Mouse (Mus musculus) liver, adult 2 months (tissue): ENCODE measurements around the gene Gm20388. TPM values are rescaled to one million over a fixed set of nuclear protein-coding genes. Genes with fewer than 3 reads are reported as not detected.

ENCODE experiments used
- DNase-seq: peaks from one replicate; pipeline ENCODE4 v3.0.0-alpha.2; 2011; ENCODE audit warnings: low read depth, low spot score; ENCODE audit errors: extremely low read depth
- H3K27ac ChIP-seq: fragments of 200-500 bp; replicated peaks from 2 replicates; pipeline ENCODE4 v1.5.1; 2012; ENCODE audit warnings: low read depth, mild to moderate bottlenecking, control low read depth, inconsistent platforms, low read length; ENCODE audit not compliant: insufficient read depth
- H3K27me3 ChIP-seq: fragments of 200-500 bp; 2 replicates; pipeline ENCODE4 v1.6.1; 2012; ENCODE audit warnings: mild to moderate bottlenecking, moderate library complexity, low read length, inconsistent platforms; ENCODE audit not compliant: control insufficient read depth, insufficient read depth
- H3K36me3 ChIP-seq: fragments of 200-500 bp; 2 replicates; pipeline ENCODE4 v1.6.1; 2012; ENCODE audit warnings: low read length, inconsistent platforms; ENCODE audit not compliant: control insufficient read depth, insufficient read depth
- H3K4me1 ChIP-seq: fragments of 200-500 bp; 2 replicates; pipeline ENCODE4 v1.6.1; 2011; ENCODE audit warnings: low read length; ENCODE audit not compliant: control insufficient read depth, insufficient read depth
- H3K4me3 ChIP-seq: fragments of 200-500 bp; 2 replicates; pipeline ENCODE4 v1.5.1; 2011; ENCODE audit warnings: low read depth, mild to moderate bottlenecking, control low read depth, low read length, moderate library complexity; ENCODE audit not compliant: insufficient read depth
- H3K79me2 ChIP-seq: fragments of 200-500 bp; 2 replicates; pipeline ENCODE4 v1.6.1; 2012; ENCODE audit warnings: inconsistent platforms, mild to moderate bottlenecking, low read length, moderate library complexity; ENCODE audit not compliant: control insufficient read depth, insufficient read depth
- H3K9ac ChIP-seq: fragments of 200-500 bp; 2 replicates; pipeline ENCODE4 v1.6.1; 2012; ENCODE audit warnings: low read depth, mild to moderate bottlenecking, control low read depth, inconsistent platforms, low read length
- CTCF ChIP-seq: fragments of 200-500 bp; IDR thresholded peaks from 2 replicates; pipeline ENCODE4 v1.5.1; 2011; ENCODE audit warnings: low read depth, low read length, control low read depth
- POLR2A ChIP-seq: fragments of 200-500 bp; IDR thresholded peaks from 2 replicates; pipeline ENCODE4 v1.6.1; 2011; ENCODE audit warnings: low read length, control low read depth; ENCODE audit not compliant: insufficient read depth; ENCODE audit errors: extremely low read depth
- WGBS: fragments of 180-500 bp; shearing (Covaris S2); methylation state at CpG from one replicate; pipeline ENCODE4 v1.1.7; 2018; 5-methylcytosine and 5-hydroxymethylcytosine counted together
- polyA plus RNA-seq: library from polyadenylated mRNA; depleted of rRNA; stranded (reverse); fragments of >200 nt; gene quantifications from 2 replicates; pipeline ENCODE4 v1.2.3, GENCODE M21; 2012
- total RNA-seq: library from RNA; depleted of rRNA; stranded (reverse); fragments of >200 nt; gene quantifications from 2 replicates; pipeline ENCODE4 v1.2.3, GENCODE M21; 2014

Gene Gm20388
- total and polyA plus RNA-seq, 2 experiments: 6.4 to 19.9 TPM

GRCm38 (mm10) chr8:120824638-120825037 lies 914.0 kb downstream of the Gm20388 start:
- no peak for TF ChIP-seq CTCF
- no peak for TF ChIP-seq POLR2A
- Histone ChIP-seq H3K27ac (no peak overlapping the region), H3K4me3 (no peak overlapping the region), H3K4me1 (no peaks in the 10 kb centered on the region), H3K79me2 (no peaks in the 10 kb centered on the region), H3K27me3 (no peaks in the 10 kb centered on the region), H3K9ac (no peak overlapping the region), H3K36me3 (no peaks in the 10 kb centered on the region)
- DNase-seq: no peak
- 57% methylated on average over 7 of the region's 7 CpGs for WGBS

GRCm38 (mm10) chr8:120828279-120828678 lies 917.6 kb downstream of the Gm20388 start:
- H3K79me2 ChIP-seq: no peaks in the 10 kb centered on the region
- TF ChIP-seq CTCF (peak; percentile 96), POLR2A (no peak)
- no peak for DNase-seq
- H3K27me3 ChIP-seq: 0 out of 2 replicates have a peak, but pooled peaks cover 2% of the 10 kb centered on the region
- H3K4me3 ChIP-seq: no peak overlapping the region
- H3K36me3 ChIP-seq: no peaks in the 10 kb centered on the region
- 20% methylated on average over 14 of the region's 14 CpGs for WGBS
- no peaks in the 10 kb centered on the region for H3K4me1 ChIP-seq
- no peak overlapping the region for H3K27ac ChIP-seq
- no peak overlapping the region for H3K9ac ChIP-seq

GRCm38 (mm10) chr8:120830661-120831060 lies 920.0 kb downstream of the Gm20388 start:
- H3K9ac ChIP-seq: no peak overlapping the region
- H3K36me3 ChIP-seq: no peaks in the 10 kb centered on the region
- DNase-seq: no peak
- H3K79me2 ChIP-seq: no peaks in the 10 kb centered on the region
- H3K4me3 ChIP-seq: no peak overlapping the region
- 82% methylated on average over 12 of the region's 12 CpGs for WGBS
- H3K4me1 ChIP-seq: no peaks in the 10 kb centered on the region
- no peak for TF ChIP-seq POLR2A
- no peak overlapping the region for H3K27ac ChIP-seq
- H3K27me3 ChIP-seq: 0 out of 2 replicates have a peak, but pooled peaks cover 2% of the 10 kb centered on the region

- Histone ChIP-seq H3K9ac (peak overlapping the region; percentile 45; the same call in 1 of the 2 replicates), H3K27ac (no peak overlapping the region), H3K4me3 (peak overlapping the region; percentile 46), H3K4me1 (no peaks in the 10 kb centered on the region), H3K36me3 (no peaks in the 10 kb centered on the region), H3K79me2 (no peaks in the 10 kb centered on the region), H3K27me3 (0 out of 2 replicates have a peak, but pooled peaks cover 2% of the 10 kb centered on the region)
- TF ChIP-seq POLR2A: no peak
- no peak for TF ChIP-seq CTCF
- 7% methylated on average over 14 of the region's 14 CpGs for WGBS
- DNase-seq: no peak
These were observed 921.4 kb downstream of the Gm20388 start for GRCm38 (mm10) chr8:120832022-120832421.

GRCm38 (mm10) chr8:120833196-120833595 lies 922.6 kb downstream of the Gm20388 start:
- 32% methylated on average over 4 of the region's 4 CpGs for whole genome bisulfite sequencing
- no peak for TF ChIP-seq POLR2A
- no peak for TF ChIP-seq CTCF

GRCm38 (mm10) chr8:120839031-120839430 lies 928.4 kb downstream of the Gm20388 start:
- 93% methylated on average over 14 of the region's 14 CpGs for WGBS
- Histone ChIP-seq H3K79me2 (no peaks in the 10 kb centered on the region), H3K4me1 (no peaks in the 10 kb centered on the region), H3K9ac (no peak overlapping the region), H3K4me3 (no peak overlapping the region), H3K27me3 (no peaks in the 10 kb centered on the region), H3K36me3 (no peaks in the 10 kb centered on the region), H3K27ac (no peak overlapping the region)
- no peak for TF ChIP-seq CTCF
- no peak for TF ChIP-seq POLR2A
- no peak for DNase-seq

More at GRCm38 (mm10) chr8:120833196-120833595, 922.6 kb downstream of the Gm20388 start:
- Histone ChIP-seq H3K27me3 (0 out of 2 replicates have a peak, but pooled peaks cover 2% of the 10 kb centered on the region), H3K79me2 (no peaks in the 10 kb centered on the region), H3K9ac (no peak overlapping the region), H3K4me1 (no peaks in the 10 kb centered on the region), H3K36me3 (no peaks in the 10 kb centered on the region), H3K27ac (no peak overlapping the region), H3K4me3 (no peak overlapping the region)
- DNase-seq: no peak
